Mouse (Mus musculus) ovary, postnatal 36 days (tissue): ENCODE measurements around the gene Snx3.

Source experiments
- DNase-seq: peaks from one replicate; pipeline ENCODE4 v3.0.0; 2022; ENCODE audit warnings: low spot score, mixed read lengths

Gene Snx3

DNA sequence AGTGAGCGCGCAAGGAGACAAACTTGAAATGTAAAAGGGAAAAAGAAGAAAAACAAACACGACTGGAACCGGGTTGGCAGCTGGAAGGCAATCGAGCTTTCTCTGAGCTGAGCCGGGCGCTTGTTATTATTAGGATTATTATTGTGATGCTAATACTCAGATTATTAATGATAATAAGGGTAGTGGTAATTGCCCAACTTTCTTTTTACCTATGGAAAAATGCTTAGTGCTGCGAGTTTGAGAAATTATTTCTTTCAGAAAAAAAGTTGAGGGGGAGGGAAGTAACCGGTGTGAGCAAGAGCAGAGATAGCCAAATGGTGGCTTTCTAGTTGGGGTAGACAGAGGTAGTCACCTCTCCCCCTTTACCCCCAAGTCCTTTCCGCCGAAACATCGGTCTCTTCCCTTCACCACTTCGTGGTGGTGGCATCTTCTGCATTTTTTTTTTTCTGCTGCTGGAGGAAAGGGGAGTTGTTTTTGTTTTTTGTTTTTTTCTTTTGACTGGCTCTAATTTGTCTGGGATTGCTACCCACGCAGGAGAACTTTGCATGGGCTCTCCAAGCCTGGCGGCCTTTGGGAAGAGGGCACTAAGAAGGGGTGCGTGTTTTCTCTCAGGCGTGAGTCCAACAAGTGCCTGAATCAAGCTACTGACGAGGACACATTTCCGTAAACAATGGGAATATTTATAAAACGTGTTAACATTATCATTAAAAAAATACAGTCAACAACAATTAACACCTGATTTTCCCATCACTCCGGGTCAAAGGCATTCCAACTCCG lies 77.1 kb downstream of the Snx3 start:
- no peak for DNase-seq

DNA sequence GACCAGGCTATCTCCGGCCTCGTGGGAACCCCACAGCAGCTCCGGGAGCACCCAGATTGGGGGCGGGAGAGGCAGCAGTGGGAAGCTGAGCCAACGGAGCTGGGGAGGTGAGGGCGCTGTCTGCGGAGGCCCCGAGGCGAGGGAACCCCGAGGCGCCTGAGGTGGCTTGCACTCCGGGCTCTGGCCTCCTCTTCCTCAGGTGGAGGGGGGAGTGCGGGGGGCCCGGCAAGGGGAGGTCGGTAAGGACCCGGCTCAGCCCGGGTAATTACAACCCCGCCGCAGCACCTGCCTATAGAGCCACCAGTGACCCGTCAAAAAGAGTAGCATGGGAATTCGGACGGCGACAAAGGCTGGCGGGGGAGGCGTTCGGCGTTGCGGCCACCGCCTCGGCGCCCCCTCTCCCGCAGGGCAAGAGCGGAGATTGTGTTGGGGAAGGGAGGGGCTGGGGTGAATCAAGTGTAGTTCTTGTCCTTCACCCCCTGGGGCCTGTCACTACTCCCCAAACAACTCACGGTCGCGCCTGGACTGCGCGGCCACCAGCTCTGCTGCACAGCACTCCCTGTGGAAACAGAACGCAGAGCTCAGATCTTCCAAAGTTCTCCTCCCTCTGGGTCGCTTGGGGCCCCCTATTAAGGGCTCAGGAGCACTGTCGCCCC lies 77.8 kb downstream of the Snx3 start:
- no peak for DNase-seq

DNA sequence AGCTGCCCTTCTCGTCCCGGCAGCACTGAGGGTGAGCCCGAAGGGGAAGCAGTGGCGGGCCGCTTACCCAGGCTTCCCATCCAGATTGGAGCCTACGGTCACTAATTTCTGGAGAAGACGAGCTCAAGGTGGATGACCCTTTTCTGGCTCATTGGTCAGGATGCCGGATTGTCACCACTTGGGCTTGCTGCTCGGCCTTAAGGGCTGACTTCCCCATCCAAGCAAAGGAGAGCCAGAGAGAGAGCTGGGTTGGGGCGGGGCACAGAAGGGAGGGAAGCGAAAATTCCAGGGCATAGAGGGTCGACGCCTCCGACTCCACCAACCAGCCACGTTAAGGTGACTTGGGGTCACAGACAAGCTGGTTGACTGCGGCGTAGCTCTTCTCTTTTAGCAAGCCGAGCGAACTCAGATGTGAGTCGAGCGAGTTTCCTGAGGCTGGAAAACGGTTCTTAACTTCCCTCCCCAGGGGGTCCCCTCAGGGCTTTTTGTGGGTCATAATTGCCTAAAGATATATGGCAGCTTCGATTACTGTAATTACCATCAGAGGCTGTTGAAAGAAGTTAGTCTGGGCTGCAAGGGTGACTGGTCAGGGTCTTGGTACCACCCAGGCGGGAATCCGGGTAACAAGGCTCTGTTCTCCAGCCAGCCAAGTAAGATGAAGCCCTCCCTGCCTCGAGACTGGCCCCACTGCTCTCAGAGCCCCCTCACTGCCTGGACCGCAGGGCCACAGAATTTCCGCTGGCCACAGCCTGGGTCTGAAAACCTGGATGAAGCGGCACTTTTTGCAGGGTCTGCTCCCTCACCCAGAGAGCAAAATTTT lies 78.5 kb downstream of the Snx3 start:
- DNase-seq, result no peak

GRCm38 (mm10) chr10:42580951-42581277 lies 79.1 kb downstream of the Snx3 start:
- DNase-seq, result no peak

DNA sequence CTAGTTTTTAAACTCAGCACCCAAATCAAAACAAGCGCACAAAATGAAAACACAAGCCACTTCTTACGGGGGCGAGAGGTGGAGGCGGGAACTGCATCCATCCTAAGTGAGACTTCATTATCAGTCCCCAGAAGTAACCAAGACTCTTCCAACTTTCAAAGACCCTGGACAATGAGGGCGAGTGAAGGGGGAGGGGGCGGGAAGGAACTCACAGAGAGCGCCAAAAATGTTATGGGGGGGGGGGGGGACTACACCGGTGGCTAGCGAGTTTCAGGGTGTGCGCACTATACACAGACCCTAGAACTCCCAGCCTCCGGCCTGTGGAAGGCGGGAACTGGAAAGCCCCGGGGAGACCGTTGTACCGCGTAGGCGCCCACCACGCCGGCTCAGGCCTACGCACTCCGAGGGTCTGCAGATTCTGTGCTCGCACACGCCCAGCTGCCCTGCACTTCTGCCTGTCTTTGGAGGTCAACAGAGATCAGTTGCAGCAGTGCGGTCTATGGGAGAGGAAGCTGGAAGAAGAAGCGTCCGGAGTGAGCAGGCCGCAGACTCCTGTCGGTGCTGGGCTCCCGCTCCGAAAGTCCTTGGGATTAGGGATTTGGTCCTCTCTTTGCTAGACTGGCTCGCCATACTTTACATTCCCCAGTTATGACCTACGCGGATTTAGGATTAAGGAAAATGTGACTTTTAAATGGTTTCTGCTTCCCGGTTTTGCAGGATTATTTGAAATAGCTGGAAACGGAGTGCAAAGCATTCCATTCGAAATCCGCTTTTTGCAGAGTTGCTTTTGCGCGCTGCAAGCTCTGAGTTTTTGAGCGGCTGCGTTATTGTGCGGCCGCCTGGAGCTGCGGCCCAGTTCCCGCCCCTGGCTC lies 80.1 kb downstream of the Snx3 start:
- DNase-seq, result no peak

DNA sequence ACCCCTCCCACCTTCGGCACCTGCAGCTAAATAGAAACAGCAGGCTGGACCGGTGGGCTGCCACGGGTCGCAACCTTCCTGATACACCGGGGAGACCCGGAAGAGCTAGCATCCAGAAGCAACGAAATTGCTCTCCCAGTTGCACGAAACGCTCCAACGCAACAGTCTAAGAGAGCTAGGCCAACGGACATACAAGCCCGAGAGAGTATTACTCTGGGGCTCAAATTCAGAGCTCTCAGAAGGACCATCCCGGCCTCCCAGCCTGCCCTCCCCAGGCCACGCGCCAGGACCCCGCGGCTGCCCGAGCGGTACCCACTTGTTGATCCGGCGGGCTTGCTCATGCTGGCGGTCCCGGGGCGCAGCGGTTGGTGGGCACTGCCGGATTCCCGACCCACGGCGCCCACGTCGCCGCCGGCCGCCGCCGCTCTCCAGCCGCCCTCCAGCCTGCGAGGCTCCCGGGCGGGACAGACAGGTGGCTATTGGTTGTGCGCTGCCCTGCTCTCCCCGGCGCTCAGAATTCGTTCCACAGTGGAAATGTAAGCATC lies 80.8 kb downstream of the Snx3 start:
- no peak for DNase-seq

GRCm38 (mm10) chr10:42583157-42583872 lies 81.5 kb downstream of the Snx3 start, which contains the start of the genes Nr2e1 and Ostm1:
Nr2e1 (minus strand) TSS chr10:42583632.
Ostm1 (plus strand) TSS chr10:42583822.
- DNase-seq, result no peak

GRCm38 (mm10) chr10:42583902-42584435 lies 82.1 kb downstream of the Snx3 start:
- DNase-seq, result no peak

- no peak for DNase-seq
Observed at GRCm38 (mm10) chr10:42584436-42584983, 82.7 kb downstream of the Snx3 start.
